In genomic region chr2:130664102-130664701, GRCm38 (mm10) we compare ENCODE assay signal across 8 mouse cellular contexts. TPM values are rescaled to one million over a fixed set of nuclear protein-coding genes. Genes with fewer than 3 reads are reported as not detected.
A peak's percentile ranks its signal among the peaks of the same experiment; 100 is the strongest.
DNase-seq lines count a peak whose midpoint lies in the region; ATAC-seq lines count a peak whose summit lies in the region.

Gene Ddrgk1 (minus strand): TSS chr2:130664659.

- H3K27me3 ChIP-seq in hindbrain, embryonic 11.5 days (ENCODE audit: control insufficient read depth, insufficient read depth, low read length): no peaks in the 10 kb centered on the region

- peak within 1 kb of the TSS; percentile 62 for H3K4me2 ChIP-seq in hindbrain, embryonic 11.5 days (replicated peaks; ENCODE audit: low read depth, low read length)

- no peaks in the 10 kb centered on the region for H3K9me3 ChIP-seq in hindbrain, embryonic 11.5 days (ENCODE audit: control insufficient read depth, low read length)

- WGBS in hindbrain, embryonic 11.5 days: under 1% methylated on average over 40 of the region's 40 CpGs

- H3K4me1 ChIP-seq in hindbrain, embryonic 11.5 days (replicated peaks; ENCODE audit: control insufficient read depth, insufficient read depth, low read length): 0 out of 2 replicates have a peak, but pooled peaks cover 2% of the 10 kb centered on the region

- H3K9ac ChIP-seq in hindbrain, embryonic 11.5 days (ENCODE audit: low read depth, low read length): peak within 1 kb of the TSS; percentile 88

- peak; percentile 96 for DNase-seq in Muller cell, postnatal 12 days (ENCODE audit: inconsistent ontology term)
- peak; percentile 97 for DNase-seq in cerebellum, adult 9-11 months
- peak; percentile 94 to 95 for DNase-seq in frontal cortex, adult 2 months (ENCODE audit: extremely low spot score in 1 of 2, low spot score in 1 of 2)
- peak; percentile 94 for DNase-seq in hindbrain, embryonic 11.5 days (ENCODE audit: low spot score)
- peak; percentile 89 to 93 for DNase-seq in layer of hippocampus, postnatal 10 days (ENCODE audit: low spot score in 2 of 2)
- DNase-seq in lung, postnatal 10 days: peak; percentile 94
- DNase-seq in ovary, postnatal 36 days (ENCODE audit: low spot score): peak; percentile 91
- DNase-seq in thymus, postnatal 25 days: peak; percentile 89

- H3K27ac ChIP-seq in hindbrain, embryonic 11.5 days (ENCODE audit: low read depth, low read length): peak within 1 kb of the TSS; percentile 97

- H3K36me3 ChIP-seq in hindbrain, embryonic 11.5 days (ENCODE audit: control insufficient read depth, insufficient read depth, low read length): peaks cover 4% of the 10 kb centered on the region; the same call in 1 of the 2 replicates

- ATAC-seq in hindbrain, embryonic 11.5 days (ENCODE audit: low FRiP score): peak; percentile 95

- peak within 1 kb of the TSS; percentile 59 for H3K4me3 ChIP-seq in hindbrain, embryonic 11.5 days (ENCODE audit: low read depth, low read length)

RNA-seq across cellular contexts. Expression of gene Ddrgk1, which starts in this region (rescaled TPM):
- polyA plus RNA-seq in frontal cortex, adult 2 months (2012; rRNA removed): 97.5 and 108 TPM in 2 replicates
- polyA plus RNA-seq in hindbrain, embryonic 11.5 days (2014; fragmentation: Nextera tagmentation; extraction: Ambion mirVana): 50.2 and 57.7 TPM in 2 replicates
- 10 to 100 TPM; 57.9 to 71.9 TPM for total RNA-seq in layer of hippocampus, postnatal 10 days (2021)

Comparison
In these comparisons a context has a peak if more than half of its experiments do, and no peak if none do; other contexts are left out.
1. Peak in every context shown above with its lines: DNase-seq, ATAC-seq, H3K4me3 ChIP-seq and H3K27ac ChIP-seq.